Mouse (Mus musculus) intestine, embryonic 14.5 days (tissue): Measurements from ENCODE around the gene Uqcr11. TPM values are rescaled to one million over a fixed set of nuclear protein-coding genes. Genes with fewer than 3 reads are reported as not detected.

ENCODE experiments used
- ATAC-seq: fragments of 200-750 bp; cut with Nextera tagmentation; replicated peaks from 2 replicates; pipeline ENCODE4 v1.8.0; 2017; ENCODE audit warnings: low read depth, moderate number of reproducible peaks, moderate TSS enrichment, moderate library complexity; ENCODE audit not compliant: low FRiP score, low TSS enrichment
- DNase-seq: peaks from one replicate; pipeline ENCODE4 v3.0.0-alpha.2; 2018; ENCODE audit warnings: low spot score
- H3K27ac ChIP-seq: fragments of 300-500 bp; sonication (generic); 2 replicates; pipeline ENCODE4 v1.5.1; 2014; ENCODE audit warnings: low read depth, mild to moderate bottlenecking, control low read depth
- H3K27me3 ChIP-seq: fragments of 300-500 bp; sonication (generic); replicated peaks from 2 replicates; pipeline ENCODE4 v1.6.1; 2014; ENCODE audit warnings: low read length, control low read depth; ENCODE audit not compliant: control insufficient read depth, insufficient read depth
- H3K36me3 ChIP-seq: fragments of 300-500 bp; sonication (generic); 2 replicates; pipeline ENCODE4 v1.6.1; 2014; ENCODE audit warnings: low read length, control low read depth; ENCODE audit not compliant: control insufficient read depth, insufficient read depth
- H3K4me1 ChIP-seq: fragments of 300-500 bp; sonication (generic); replicated peaks from 2 replicates; pipeline ENCODE4 v1.6.1; 2014; ENCODE audit warnings: low read length, control low read depth, mixed read lengths; ENCODE audit not compliant: control insufficient read depth, insufficient read depth
- H3K4me2 ChIP-seq: fragments of 300-500 bp; sonication (generic); 2 replicates; pipeline ENCODE4 v1.6.1; 2014; ENCODE audit warnings: low read length
- H3K4me3 ChIP-seq: fragments of 300-500 bp; sonication (generic); 2 replicates; pipeline ENCODE4 v1.5.1; 2014; ENCODE audit warnings: low read depth, low read length, control low read depth, mixed read lengths
- H3K9ac ChIP-seq: fragments of 300-500 bp; sonication (generic); 2 replicates; pipeline ENCODE4 v1.6.1; 2014; ENCODE audit warnings: mild to moderate bottlenecking, low read length
- H3K9me3 ChIP-seq: fragments of 300-500 bp; sonication (generic); 2 replicates; pipeline ENCODE4 v1.6.1; 2016; ENCODE audit warnings: low read length, control low read depth; ENCODE audit not compliant: control insufficient read depth
- WGBS: fragments of 180-500 bp; shearing (Covaris S2); extraction: QIAGEN DNeasy Blood & Tissue Kit; methylation state at CpG from one replicate; pipeline ENCODE4 v1.1.7; 2014; 5-methylcytosine and 5-hydroxymethylcytosine counted together
- polyA plus RNA-seq: library from polyadenylated mRNA; unstranded; fragments of >200 nt; fragmentation: Nextera tagmentation; extraction: Ambion mirVana; gene quantifications from 2 replicates; pipeline ENCODE4 v1.2.1, GENCODE M21; 2014

Gene Uqcr11
- 941 and 1,108 TPM in 2 replicates for polyA plus RNA-seq

GRCm38 (mm10) chr10:80406684-80407501 is at the start of gene Uqcr11:
Gene Uqcr11 (minus strand): TSS chr10:80406830.
- peaks cover 60% of the 10 kb centered on the region for H3K36me3 ChIP-seq
- H3K9ac ChIP-seq, result peak within 1 kb of the TSS; percentile 75
- no peaks in the 10 kb centered on the region for H3K27me3 ChIP-seq
- peaks cover 14% of the 10 kb centered on the region for H3K4me1 ChIP-seq
- H3K9me3 ChIP-seq, result no peaks in the 10 kb centered on the region
- peak; percentile 91 for DNase-seq
- H3K4me2 ChIP-seq, result peak within 1 kb of the TSS; percentile 93
- ATAC-seq, result peak; percentile 71
- WGBS, result 1% methylated on average over 27 of the region's 27 CpGs
- peak within 1 kb of the TSS; percentile 58; the same call in 1 of the 2 replicates for H3K27ac ChIP-seq
- H3K4me3 ChIP-seq, result peak within 1 kb of the TSS; percentile 88

- WGBS, result 78% methylated on average over 5 of the region's 5 CpGs
- Histone ChIP-seq H3K27ac (no peak overlapping the region), H3K9ac (no peak overlapping the region), H3K4me3 (no peak overlapping the region), H3K27me3 (no peaks in the 10 kb centered on the region; the same call in 1 of the 2 replicates), H3K4me1 (0 out of 2 replicates have a peak, but pooled peaks cover 2% of the 10 kb centered on the region), H3K36me3 (no peaks in the 10 kb centered on the region), H3K9me3 (no peaks in the 10 kb centered on the region), H3K4me2 (no peak overlapping the region)
- no peak for ATAC-seq
- DNase-seq, result no peak
These were observed 49.1 kb upstream of the Uqcr11 start for GRCm38 (mm10) chr10:80455697-80456096.

- Histone ChIP-seq H3K36me3 (no peaks in the 10 kb centered on the region), H3K27me3 (no peaks in the 10 kb centered on the region), H3K4me2 (no peak overlapping the region), H3K4me3 (no peak overlapping the region), H3K27ac (no peak overlapping the region), H3K4me1 (0 out of 2 replicates have a peak, but pooled peaks cover 4% of the 10 kb centered on the region), H3K9me3 (no peaks in the 10 kb centered on the region), H3K9ac (no peak overlapping the region)
- ATAC-seq (no peak), DNase-seq (no peak)
- WGBS, result 83% methylated on average over 5 of the region's 5 CpGs
These were observed 48.2 kb upstream of the Uqcr11 start for GRCm38 (mm10) chr10:80454781-80455180.

GRCm38 (mm10) chr10:80453601-80454000 is 47.0 kb upstream of the Uqcr11 start:
- Histone ChIP-seq H3K4me2 (no peak overlapping the region), H3K27me3 (no peaks in the 10 kb centered on the region), H3K9me3 (no peaks in the 10 kb centered on the region), H3K4me1 (0 out of 2 replicates have a peak, but pooled peaks cover 4% of the 10 kb centered on the region), H3K27ac (no peak overlapping the region), H3K4me3 (no peak overlapping the region), H3K36me3 (no peaks in the 10 kb centered on the region), H3K9ac (no peak overlapping the region)
- DNase-seq, result no peak
- WGBS, result 38% methylated on average over 10 of the region's 10 CpGs
- no peak for ATAC-seq

DNA sequence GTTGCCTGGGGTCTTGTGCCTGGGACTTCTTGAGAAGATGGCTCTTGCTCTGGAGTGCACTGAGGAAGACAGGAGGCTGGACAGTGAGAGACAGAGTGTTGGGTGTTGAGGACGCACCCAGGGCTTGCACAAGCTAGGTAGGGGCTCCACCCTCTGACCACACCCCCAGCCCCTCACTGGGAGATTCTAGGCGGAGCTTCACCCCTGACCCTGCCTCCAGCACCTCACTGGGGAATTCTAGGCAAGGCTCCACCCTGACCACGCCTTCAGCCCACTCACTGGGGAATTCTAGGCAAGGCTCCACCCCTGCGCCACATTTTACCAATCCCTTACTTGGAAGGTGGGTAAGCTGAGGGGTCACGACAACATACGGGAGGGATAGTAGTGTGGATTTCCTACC is 44.0 kb upstream of the Uqcr11 start:
- no peak overlapping the region for H3K4me3 ChIP-seq
- 8% methylated on average over 6 of the region's 6 CpGs for WGBS
- H3K4me2 ChIP-seq, result no peak overlapping the region
- no peaks in the 10 kb centered on the region for H3K9me3 ChIP-seq
- H3K4me1 ChIP-seq, result 0 out of 2 replicates have a peak, but pooled peaks cover 4% of the 10 kb centered on the region
- H3K27ac ChIP-seq, result no peak overlapping the region
- no peaks in the 10 kb centered on the region; the same call in 1 of the 2 replicates for H3K27me3 ChIP-seq
- no peak overlapping the region for H3K9ac ChIP-seq
- DNase-seq (no peak), ATAC-seq (no peak)
- no peaks in the 10 kb centered on the region for H3K36me3 ChIP-seq

GRCm38 (mm10) chr10:80445898-80446601 is 39.4 kb upstream of the Uqcr11 start:
- peak; percentile 83 for ATAC-seq
- Histone ChIP-seq H3K9ac (no peak overlapping the region), H3K4me2 (peak overlapping the region; percentile 15; the same call in 1 of the 2 replicates), H3K36me3 (no peaks in the 10 kb centered on the region), H3K4me3 (no peak overlapping the region), H3K4me1 (peaks cover 4% of the 10 kb centered on the region; the same call in 1 of the 2 replicates), H3K9me3 (no peaks in the 10 kb centered on the region), H3K27me3 (no peaks in the 10 kb centered on the region; the same call in 1 of the 2 replicates), H3K27ac (no peak overlapping the region)
- WGBS, result 7% methylated on average over 26 of the region's 26 CpGs
- DNase-seq, result peak; percentile 95

DNA sequence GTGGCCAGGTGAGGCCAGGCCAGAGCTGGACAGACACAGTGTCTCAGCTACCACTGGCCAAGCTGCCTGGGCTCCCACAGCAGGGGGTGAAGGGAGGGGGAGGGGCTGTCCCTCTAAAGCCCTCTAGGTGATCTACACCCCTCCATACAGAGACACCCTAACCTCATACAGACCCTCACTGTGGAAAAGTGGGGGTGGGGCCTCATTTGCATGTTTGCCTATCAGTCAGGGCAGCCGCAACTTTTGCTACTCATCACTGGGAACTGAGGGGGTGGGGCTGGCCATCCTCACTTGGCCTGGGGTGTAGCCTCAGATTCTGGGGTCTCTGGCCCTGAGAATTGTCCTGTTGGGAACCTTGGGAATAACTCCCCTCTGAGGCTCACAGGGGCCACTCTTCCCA is 38.4 kb upstream of the Uqcr11 start:
- Histone ChIP-seq H3K9me3 (no peaks in the 10 kb centered on the region), H3K4me3 (no peak overlapping the region), H3K4me2 (no peak overlapping the region), H3K9ac (no peak overlapping the region), H3K4me1 (no peaks in the 10 kb centered on the region; the same call in 1 of the 2 replicates), H3K36me3 (no peaks in the 10 kb centered on the region), H3K27ac (no peak overlapping the region), H3K27me3 (no peaks in the 10 kb centered on the region; the same call in 1 of the 2 replicates)
- DNase-seq, result no peak
- 45% methylated on average over 1 of the region's 1 CpGs for WGBS
- ATAC-seq, result no peak

DNA sequence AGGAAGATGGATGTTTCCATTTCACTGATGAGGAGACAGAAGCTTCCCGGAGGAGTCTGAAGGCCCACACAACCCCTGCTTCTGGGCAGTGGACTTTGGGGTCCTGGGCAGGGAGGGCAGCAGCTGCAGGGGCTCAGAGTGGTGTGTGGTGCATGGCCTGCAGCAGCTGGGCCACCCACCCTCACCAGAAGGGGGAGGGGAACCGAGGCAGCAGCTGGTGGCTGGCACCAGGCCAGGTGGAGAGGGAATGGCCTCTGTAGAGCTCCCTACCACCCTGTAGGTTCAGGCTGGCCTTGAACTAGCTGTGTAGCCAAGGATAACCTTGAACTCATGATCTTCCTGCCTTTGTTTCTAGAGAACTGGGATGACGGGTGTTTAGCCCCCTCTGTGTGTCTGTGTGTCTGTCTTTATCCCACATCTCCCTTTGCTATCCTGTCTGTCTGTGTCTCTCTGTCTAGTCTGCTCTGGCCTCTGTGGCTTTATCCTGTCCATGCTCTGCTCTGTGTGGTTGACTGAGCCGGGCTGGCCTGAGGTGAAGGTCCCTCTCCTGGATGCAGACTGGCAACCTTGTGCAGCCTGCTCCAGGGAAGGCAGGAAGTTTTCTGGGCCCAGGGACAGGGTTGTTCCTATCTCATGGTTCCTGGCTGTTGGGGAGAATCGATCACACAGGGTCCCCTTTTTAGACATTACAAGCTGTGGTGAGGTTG is 37.9 kb upstream of the Uqcr11 start:
- Histone ChIP-seq H3K4me1 (no peaks in the 10 kb centered on the region; the same call in 1 of the 2 replicates), H3K27me3 (no peaks in the 10 kb centered on the region; the same call in 1 of the 2 replicates), H3K4me2 (no peak overlapping the region), H3K9ac (no peak overlapping the region), H3K4me3 (no peak overlapping the region), H3K9me3 (no peaks in the 10 kb centered on the region), H3K27ac (no peak overlapping the region), H3K36me3 (no peaks in the 10 kb centered on the region)
- 35% methylated on average over 5 of the region's 5 CpGs for WGBS
- ATAC-seq (no peak), DNase-seq (no peak)
